Mouse (Mus musculus): ENCODE data around the gene Cfap74. TPM values are rescaled to one million over a fixed set of nuclear protein-coding genes. Genes with fewer than 3 reads are reported as not detected.

The Cfap74 gene
- total and polyA plus RNA-seq, 2 experiments from 2014 or later, result 5.2 to 5.7 TPM

GRCm38 (mm10) chr4:155485521-155485920 is 76.5 kb downstream of the Cfap74 start:
- Histone ChIP-seq H3K27me3 (ENCODE audit: insufficient read depth, low read length) (no peaks in the 10 kb centered on the region), H3K4me2 (ENCODE audit: low read depth, low read length) (no peak overlapping the region), H3K27ac (no peak overlapping the region), H3K4me1 (ENCODE audit: insufficient read depth, low read length) (peaks cover 8% of the 10 kb centered on the region), H3K9me3 (ENCODE audit: low read length) (no peaks in the 10 kb centered on the region), H3K9ac (replicated peaks; ENCODE audit: low read length) (no peak overlapping the region), H3K36me3 (ENCODE audit: insufficient read depth, low read length) (no peaks in the 10 kb centered on the region), H3K4me3 (ENCODE audit: low read length) (no peak overlapping the region)
- DNase-seq (ENCODE audit: low spot score), result no peak
- WGBS, result 80% methylated on average over 3 of the region's 3 CpGs
- no peak for ATAC-seq
- TF ChIP-seq CTCF (IDR thresholded peaks at IDR 0.05; ENCODE audit: low read depth), result no peak

- peaks cover 12% of the 10 kb centered on the region for H3K4me1 ChIP-seq (ENCODE audit: insufficient read depth, low read length)
- ATAC-seq (no peak), DNase-seq (ENCODE audit: low spot score) (no peak)
- H3K9me3 ChIP-seq (ENCODE audit: low read length), result no peaks in the 10 kb centered on the region
- 42% methylated on average over 3 of the region's 3 CpGs for WGBS
- peak overlapping the region; percentile 62 for H3K27ac ChIP-seq
- H3K4me2 ChIP-seq (ENCODE audit: low read depth, low read length), result no peak overlapping the region
- no peak overlapping the region for H3K9ac ChIP-seq (replicated peaks; ENCODE audit: low read length)
- no peaks in the 10 kb centered on the region for H3K27me3 ChIP-seq (ENCODE audit: insufficient read depth, low read length)
- no peak overlapping the region for H3K4me3 ChIP-seq (ENCODE audit: low read length)
- no peak for TF ChIP-seq CTCF (IDR thresholded peaks at IDR 0.05; ENCODE audit: low read depth)
- H3K36me3 ChIP-seq (ENCODE audit: insufficient read depth, low read length), result no peaks in the 10 kb centered on the region
These were observed 78.8 kb downstream of the Cfap74 start for GRCm38 (mm10) chr4:155487746-155488145.

- Histone ChIP-seq H3K9ac (replicated peaks; ENCODE audit: low read length) (no peak overlapping the region), H3K4me3 (ENCODE audit: low read length) (no peak overlapping the region), H3K36me3 (ENCODE audit: insufficient read depth, low read length) (no peaks in the 10 kb centered on the region), H3K27ac (peak overlapping the region; percentile 62; the same call in 1 of the 2 replicates), H3K27me3 (ENCODE audit: insufficient read depth, low read length) (no peaks in the 10 kb centered on the region), H3K4me1 (ENCODE audit: insufficient read depth, low read length) (peaks cover 12% of the 10 kb centered on the region), H3K9me3 (ENCODE audit: low read length) (no peaks in the 10 kb centered on the region), H3K4me2 (ENCODE audit: low read depth, low read length) (no peak overlapping the region)
- 78% methylated on average over 8 of the region's 8 CpGs for WGBS
- no peak for TF ChIP-seq CTCF (IDR thresholded peaks at IDR 0.05; ENCODE audit: low read depth)
- DNase-seq (ENCODE audit: low spot score), result peak; percentile 74
- ATAC-seq, result peak; percentile 4; the same call in 1 of the 2 replicates
These were observed 79.4 kb downstream of the Cfap74 start for GRCm38 (mm10) chr4:155488232-155489025.

GRCm38 (mm10) chr4:155489101-155489970 is 80.3 kb downstream of the Cfap74 start:
- DNase-seq (ENCODE audit: low spot score), result no peak
- Histone ChIP-seq H3K9ac (replicated peaks; ENCODE audit: low read length) (no peak overlapping the region), H3K27ac (0 out of 2 replicates have a peak overlapping the region, but pooled peaks have one; percentile 62), H3K36me3 (ENCODE audit: insufficient read depth, low read length) (no peaks in the 10 kb centered on the region), H3K27me3 (ENCODE audit: insufficient read depth, low read length) (no peaks in the 10 kb centered on the region), H3K4me2 (ENCODE audit: low read depth, low read length) (no peak overlapping the region), H3K4me1 (ENCODE audit: insufficient read depth, low read length) (peaks cover 17% of the 10 kb centered on the region), H3K4me3 (ENCODE audit: low read length) (no peak overlapping the region), H3K9me3 (ENCODE audit: low read length) (no peaks in the 10 kb centered on the region)
- no peak for ATAC-seq
- TF ChIP-seq CTCF (IDR thresholded peaks at IDR 0.05; ENCODE audit: low read depth), result no peak
- WGBS, result 81% methylated on average over 9 of the region's 9 CpGs

- Histone ChIP-seq H3K9ac (replicated peaks; ENCODE audit: low read length) (peak overlapping the region; percentile 100), H3K36me3 (ENCODE audit: insufficient read depth, low read length) (no peaks in the 10 kb centered on the region), H3K4me1 (ENCODE audit: insufficient read depth, low read length) (peaks cover 25% of the 10 kb centered on the region), H3K27ac (peak overlapping the region; percentile 98), H3K27me3 (ENCODE audit: insufficient read depth, low read length) (no peaks in the 10 kb centered on the region), H3K4me2 (ENCODE audit: low read depth, low read length) (peak overlapping the region; percentile 75), H3K9me3 (ENCODE audit: low read length) (no peaks in the 10 kb centered on the region), H3K4me3 (ENCODE audit: low read length) (peak overlapping the region; percentile 99)
- no peak for ATAC-seq
- TF ChIP-seq CTCF (IDR thresholded peaks at IDR 0.05; ENCODE audit: low read depth), result no peak
- 16% methylated on average over 5 of the region's 5 CpGs for WGBS
- DNase-seq (ENCODE audit: low spot score), result no peak
These were observed 81.5 kb downstream of the Cfap74 start for GRCm38 (mm10) chr4:155490456-155490855.

- ATAC-seq (peak; percentile 92), DNase-seq (ENCODE audit: low spot score) (peak; percentile 97)
- no peaks in the 10 kb centered on the region for H3K27me3 ChIP-seq (ENCODE audit: insufficient read depth, low read length)
- H3K9me3 ChIP-seq (ENCODE audit: low read length), result no peaks in the 10 kb centered on the region
- H3K4me2 ChIP-seq (ENCODE audit: low read depth, low read length), result peak within 1 kb of the TSS; percentile 75
- H3K36me3 ChIP-seq (ENCODE audit: insufficient read depth, low read length), result no peaks in the 10 kb centered on the region
- H3K4me1 ChIP-seq (ENCODE audit: insufficient read depth, low read length), result peaks cover 25% of the 10 kb centered on the region
- peak within 1 kb of the TSS; percentile 98 for H3K27ac ChIP-seq
- peak; percentile 37 for TF ChIP-seq CTCF (IDR thresholded peaks at IDR 0.05; ENCODE audit: low read depth)
- H3K4me3 ChIP-seq (ENCODE audit: low read length), result peak within 1 kb of the TSS; percentile 99
- H3K9ac ChIP-seq (replicated peaks; ENCODE audit: low read length), result peak within 1 kb of the TSS; percentile 100
- WGBS, result 0% methylated on average over 56 of the region's 60 CpGs
These were observed 82.1 kb downstream of the Cfap74 start, which contains the start of gene Gnb1 for GRCm38 (mm10) chr4:155490990-155491504. TSS of gene Gnb1 (plus strand) at chr4:155491361.

All from hindbrain, postnatal 0 days (tissue).